Mouse (Mus musculus) cerebellum, postnatal 4 days (tissue): ENCODE data around the gene Rpl10a.

Experiments
- DNase-seq, 2 experiments: peaks; one replicate each; pipeline ENCODE4 v3.0.0; 2022; ENCODE audit warnings: low spot score in 2 of 2, mixed read lengths in 1 of 2

The Rpl10a gene

GRCm38 (mm10) chr17:28331241-28332112 lies 3.2 kb downstream of the Rpl10a start:
- no peak for DNase-seq

- no peak for DNase-seq
Observed at GRCm38 (mm10) chr17:28332113-28332914, 4.0 kb downstream of the Rpl10a start.

- DNase-seq = no peak
Observed at GRCm38 (mm10) chr17:28332915-28333546, 4.8 kb downstream of the Rpl10a start.

- no peak for DNase-seq
Observed at GRCm38 (mm10) chr17:28335267-28335666, 7.0 kb downstream of the Rpl10a start.

GRCm38 (mm10) chr17:28337547-28337946 lies 9.3 kb downstream of the Rpl10a start:
- no peak for DNase-seq

GRCm38 (mm10) chr17:28340578-28340977 lies 12.3 kb downstream of the Rpl10a start:
- no peak for DNase-seq

- peak; percentile 66 to 85 for DNase-seq
Observed at GRCm38 (mm10) chr17:28341091-28341490, 12.8 kb downstream of the Rpl10a start.

- no peak for DNase-seq
Observed at GRCm38 (mm10) chr17:28344050-28344607, 15.9 kb downstream of the Rpl10a start.

GRCm38 (mm10) chr17:28344670-28345069 lies 16.4 kb downstream of the Rpl10a start:
- DNase-seq = no peak

- DNase-seq = no peak
Observed at GRCm38 (mm10) chr17:28345271-28345721, 17.0 kb downstream of the Rpl10a start.

- no peak for DNase-seq
Observed at GRCm38 (mm10) chr17:28345882-28346281, 17.6 kb downstream of the Rpl10a start.

GRCm38 (mm10) chr17:28347327-28347726 lies 19.1 kb downstream of the Rpl10a start:
- no peak for DNase-seq

- no peak for DNase-seq
Observed at GRCm38 (mm10) chr17:28348211-28348610, 19.9 kb downstream of the Rpl10a start.

GRCm38 (mm10) chr17:28349264-28349880 lies 21.1 kb downstream of the Rpl10a start:
- DNase-seq = no peak

- no peak for DNase-seq
Observed at GRCm38 (mm10) chr17:28349901-28350465, 21.7 kb downstream of the Rpl10a start.

- peak; percentile 50 to 66 for DNase-seq
Observed at GRCm38 (mm10) chr17:28350466-28351352, 22.4 kb downstream of the Rpl10a start, which contains the start of gene Tead3. TSS of gene Tead3 (minus strand) at chr17:28350817.

GRCm38 (mm10) chr17:28351353-28351890 lies 23.2 kb downstream of the Rpl10a start:
- DNase-seq = no peak

- DNase-seq = no peak
Observed at GRCm38 (mm10) chr17:28352018-28352417, 23.7 kb downstream of the Rpl10a start.

- DNase-seq = no peak
Observed at GRCm38 (mm10) chr17:28355871-28356270, 27.6 kb downstream of the Rpl10a start.
